Mouse (Mus musculus): ENCODE measurements around the gene Rapgef3.

GRCm38 (mm10) chr15:97798134-97798533 is 30.4 kb upstream of the Rapgef3 start:
- no peak for TF ChIP-seq ELF1 (IDR thresholded peaks at IDR 0.05; ENCODE audit: low read depth, low read length)
- TF ChIP-seq POLR2A (IDR thresholded peaks at IDR 0.05; ENCODE audit: low read depth, low read length) = no peak
- TF ChIP-seq CTCF (conservative IDR thresholded peaks at IDR 0.05 in 1 of 2, IDR thresholded peaks at IDR 0.05 in 1 of 2; ENCODE audit: low read depth in 2 of 2, low read length in 2 of 2) = no peak
- TF ChIP-seq MAZ (IDR thresholded peaks at IDR 0.05; ENCODE audit: low read depth, low read length) = no peak
- TF ChIP-seq RAD21 (IDR thresholded peaks at IDR 0.05; ENCODE audit: low read depth, low read length) = no peak
- no peak for TF ChIP-seq E2F4 (IDR thresholded peaks at IDR 0.05; ENCODE audit: insufficient replicate concordance, low read depth, low read length)
- TF ChIP-seq NRF1 (IDR thresholded peaks at IDR 0.05; ENCODE audit: low read depth, low read length) = no peak
- TF ChIP-seq POLR2AphosphoS2 (IDR thresholded peaks at IDR 0.05; ENCODE audit: low read depth, low read length) = no peak
- no peak for TF ChIP-seq ZMIZ1 (IDR thresholded peaks at IDR 0.05; ENCODE audit: low read depth, low read length)
- TF ChIP-seq MYC (IDR thresholded peaks at IDR 0.05; ENCODE audit: low read depth, low read length) = no peak
- no peak for TF ChIP-seq ETS1 (conservative IDR thresholded peaks at IDR 0.05; ENCODE audit: low read depth, low read length)
